Mouse (Mus musculus): ENCODE data around the gene Csad. TPM values are rescaled to one million over a fixed set of nuclear protein-coding genes. Genes with fewer than 3 reads are reported as not detected.
"Not testable (repeated sequence)": the region's sequence is repeated elsewhere in the genome, so short reads cannot be mapped to it uniquely, and the experiment has no call there.

The Csad gene
- polyA plus RNA-seq, 1 experiment: 42.7 TPM

DNA sequence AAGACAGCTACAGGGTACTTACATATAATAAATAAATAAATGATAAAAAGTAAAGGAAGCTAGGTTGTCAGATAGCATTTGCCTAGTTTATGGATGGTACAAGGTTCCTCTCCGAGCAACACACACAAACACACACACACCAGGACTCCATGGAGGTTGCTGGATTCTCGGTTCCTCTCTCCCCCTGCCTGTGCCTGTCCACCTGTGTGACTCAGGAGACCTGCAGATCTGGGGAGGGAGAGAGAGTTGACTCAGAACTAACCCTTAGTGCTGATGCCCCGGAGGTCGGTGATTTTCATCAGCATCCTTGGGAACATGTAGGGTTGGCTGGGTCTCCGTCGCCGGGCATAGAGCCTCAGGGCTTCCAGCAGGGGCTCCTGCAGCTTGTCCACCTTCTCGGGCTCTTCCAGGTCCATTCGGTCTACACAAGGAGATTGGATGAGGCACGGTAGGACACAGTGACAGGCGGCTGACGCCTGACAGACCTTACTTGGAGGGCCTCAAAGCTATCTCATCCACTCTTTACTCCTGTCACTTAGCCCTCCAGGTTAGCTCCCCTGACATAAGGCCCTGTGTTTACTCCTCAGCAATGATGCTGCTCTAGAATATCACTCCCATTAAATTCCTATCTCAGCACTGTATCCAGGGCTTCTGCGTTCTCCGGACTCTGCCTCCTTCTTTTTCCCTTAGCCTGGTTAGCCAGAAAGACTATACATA, 34.2 kb upstream of the Csad start:
- Histone ChIP-seq H3K27ac (ENCODE audit: insufficient read depth, low read length) (no peak overlapping the region), H3K4me1 (ENCODE audit: control insufficient read depth, insufficient read depth, low read length) (peaks cover 3% of the 10 kb centered on the region; the same call in 1 of the 2 replicates), H3K4me3 (ENCODE audit: insufficient read depth, low read length) (no peak overlapping the region)
- TF ChIP-seq CTCF (IDR thresholded peaks at IDR 0.05; ENCODE audit: borderline replicate concordance, insufficient read depth, low read length): no peak
- no peak for TF ChIP-seq POLR2A (IDR thresholded peaks at IDR 0.05; ENCODE audit: low read depth, low read length)

DNA sequence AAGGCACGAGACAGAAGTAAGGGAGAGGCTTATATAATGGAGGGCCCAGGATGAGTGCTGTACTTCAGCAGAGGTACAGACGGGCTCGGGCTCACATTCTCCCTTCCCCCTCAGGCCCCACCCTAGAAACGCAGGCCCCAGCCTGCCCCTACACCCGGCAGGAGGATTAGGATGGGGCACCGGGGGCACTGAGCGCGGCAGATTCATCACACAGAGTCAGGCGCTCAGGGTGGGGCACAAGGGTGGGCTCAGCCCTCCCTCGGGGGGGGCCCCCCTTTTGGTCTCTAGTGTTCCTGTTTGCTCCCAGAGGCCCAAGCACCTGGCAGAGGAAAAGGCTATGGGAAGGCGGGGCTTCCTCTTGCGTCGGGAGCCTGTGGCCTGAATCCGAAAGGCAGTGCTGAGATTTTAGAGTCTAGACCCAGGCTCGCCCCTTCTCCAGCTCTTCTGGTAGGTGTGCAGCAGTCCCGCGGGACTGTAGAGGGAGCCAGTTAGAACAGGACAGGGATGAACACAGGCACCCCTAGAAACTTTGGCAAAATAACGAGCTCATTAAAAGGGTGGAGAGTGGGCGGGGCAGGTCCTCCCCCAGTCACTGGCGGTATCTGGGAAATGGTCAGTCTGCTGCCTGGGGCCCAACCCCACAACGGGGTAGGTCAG, 31.0 kb upstream of the Csad start:
- Histone ChIP-seq H3K27ac (ENCODE audit: insufficient read depth, low read length) (no peak overlapping the region), H3K4me1 (ENCODE audit: control insufficient read depth, insufficient read depth, low read length) (peaks cover 9% of the 10 kb centered on the region), H3K4me3 (ENCODE audit: insufficient read depth, low read length) (no peak overlapping the region)
- TF ChIP-seq POLR2A (IDR thresholded peaks at IDR 0.05; ENCODE audit: low read depth, low read length) (no peak), CTCF (IDR thresholded peaks at IDR 0.05; ENCODE audit: borderline replicate concordance, insufficient read depth, low read length) (no peak)

- TF ChIP-seq POLR2A (IDR thresholded peaks at IDR 0.05; ENCODE audit: low read depth, low read length): no peak
- TF ChIP-seq CTCF (IDR thresholded peaks at IDR 0.05; ENCODE audit: borderline replicate concordance, insufficient read depth, low read length): no peak
- Histone ChIP-seq H3K27ac (ENCODE audit: insufficient read depth, low read length) (no peak overlapping the region), H3K4me1 (ENCODE audit: control insufficient read depth, insufficient read depth, low read length) (peaks cover 11% of the 10 kb centered on the region), H3K4me3 (ENCODE audit: insufficient read depth, low read length) (no peak overlapping the region)
Measured at GRCm38 (mm10) chr15:102233896-102234295, 29.4 kb upstream of the Csad start.

DNA sequence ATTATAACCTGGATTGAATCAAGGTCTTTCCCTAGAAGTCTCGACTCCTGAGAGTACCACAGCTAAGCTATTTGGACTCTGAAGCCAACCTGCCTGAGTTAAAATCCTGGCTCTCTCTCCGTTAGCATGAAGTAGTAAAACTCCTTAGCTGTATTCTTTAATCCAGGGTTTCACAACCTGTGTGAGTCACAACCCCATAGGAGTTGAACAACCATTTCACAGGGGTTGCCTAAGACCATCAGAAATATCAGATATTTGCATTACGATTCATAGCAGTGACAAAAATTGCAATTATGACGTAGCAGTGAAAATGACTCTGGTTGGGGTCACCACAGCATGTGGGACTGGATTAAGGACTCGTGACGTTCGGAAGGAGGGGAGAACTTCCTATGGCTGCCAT, 28.2 kb upstream of the Csad start:
- Histone ChIP-seq H3K27ac (ENCODE audit: insufficient read depth, low read length) (peak overlapping the region; percentile 64), H3K4me1 (ENCODE audit: control insufficient read depth, insufficient read depth, low read length) (peaks cover 11% of the 10 kb centered on the region), H3K4me3 (ENCODE audit: insufficient read depth, low read length) (no peak overlapping the region)
- TF ChIP-seq POLR2A (IDR thresholded peaks at IDR 0.05; ENCODE audit: low read depth, low read length) (no peak), CTCF (IDR thresholded peaks at IDR 0.05; ENCODE audit: borderline replicate concordance, insufficient read depth, low read length) (no peak)

DNA sequence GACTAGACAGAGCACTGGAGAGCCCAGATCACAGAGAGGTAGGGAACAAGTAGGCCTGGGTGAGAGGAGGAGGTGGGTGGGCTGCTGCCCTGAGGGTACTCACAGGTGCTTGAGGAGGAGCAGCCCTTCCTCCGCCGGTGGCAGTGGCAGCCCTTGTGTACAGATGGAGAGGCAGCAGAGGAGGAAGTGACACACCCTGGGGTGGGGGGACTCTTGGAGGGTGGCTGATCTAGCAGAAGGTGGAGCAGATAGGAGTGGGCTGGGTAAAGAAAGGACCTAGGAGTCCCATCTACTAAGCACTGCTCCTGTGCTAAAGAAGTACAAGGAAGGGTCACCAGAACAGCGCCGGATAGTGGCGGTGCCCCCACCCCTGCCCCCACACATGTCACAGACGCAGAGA, 27.2 kb upstream of the Csad start, which contains the start of gene Itgb7:
Itgb7 (minus strand) TSS at position 197 of the 400 bp plus-strand sequence.
- no peak for TF ChIP-seq POLR2A (IDR thresholded peaks at IDR 0.05; ENCODE audit: low read depth, low read length)
- TF ChIP-seq CTCF (IDR thresholded peaks at IDR 0.05; ENCODE audit: borderline replicate concordance, insufficient read depth, low read length): no peak
- no peak within 1 kb of the TSS for H3K4me3 ChIP-seq (ENCODE audit: insufficient read depth, low read length)
- H3K27ac ChIP-seq (ENCODE audit: insufficient read depth, low read length): peak within 1 kb of the TSS; percentile 34
- H3K4me1 ChIP-seq (ENCODE audit: control insufficient read depth, insufficient read depth, low read length): peaks cover 11% of the 10 kb centered on the region

GRCm38 (mm10) chr15:102230408-102231321, 26.1 kb upstream of the Csad start:
- Histone ChIP-seq H3K27ac (ENCODE audit: insufficient read depth, low read length) (no peak overlapping the region), H3K4me1 (ENCODE audit: control insufficient read depth, insufficient read depth, low read length) (peaks cover 11% of the 10 kb centered on the region), H3K4me3 (ENCODE audit: insufficient read depth, low read length) (no peak overlapping the region)
- TF ChIP-seq CTCF (IDR thresholded peaks at IDR 0.05; ENCODE audit: borderline replicate concordance, insufficient read depth, low read length): no peak
- TF ChIP-seq POLR2A (IDR thresholded peaks at IDR 0.05; ENCODE audit: low read depth, low read length): no peak

GRCm38 (mm10) chr15:102225619-102226018, 21.1 kb upstream of the Csad start:
- H3K4me1 ChIP-seq (ENCODE audit: control insufficient read depth, insufficient read depth, low read length); H3K27ac ChIP-seq (ENCODE audit: insufficient read depth, low read length); H3K4me3 ChIP-seq (ENCODE audit: insufficient read depth, low read length): not testable (repeated sequence)

DNA sequence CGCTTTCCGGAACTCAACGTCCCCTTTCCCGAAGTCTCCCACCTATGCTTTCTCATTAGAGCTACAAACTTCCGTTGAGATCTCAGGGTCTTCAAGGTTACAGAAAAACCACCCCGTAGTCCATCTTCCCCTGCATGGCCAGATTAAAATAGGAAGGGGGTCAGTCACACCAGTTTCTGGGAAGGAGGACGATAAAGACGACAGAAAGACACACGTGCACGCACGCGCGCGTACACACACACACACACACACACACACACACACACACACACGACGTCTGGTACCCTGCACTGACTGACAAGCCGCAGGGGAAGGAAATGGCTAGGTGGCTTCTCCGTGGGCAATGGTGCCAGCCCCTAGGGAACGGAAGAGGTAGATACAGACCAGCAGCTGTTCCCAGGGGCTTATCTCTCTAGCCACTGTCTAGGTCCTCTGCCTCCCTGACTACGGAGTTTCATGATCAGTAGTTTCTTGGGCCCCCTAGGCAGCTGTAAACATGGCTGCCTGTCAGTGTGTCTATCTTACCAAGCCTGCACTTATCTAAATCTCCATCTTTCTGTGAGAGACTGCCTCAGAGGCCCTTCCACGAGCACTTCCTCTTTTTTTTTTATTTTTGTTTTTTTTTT, 20.6 kb upstream of the Csad start:
- TF ChIP-seq POLR2A (IDR thresholded peaks at IDR 0.05; ENCODE audit: low read depth, low read length): no peak
- no peak for TF ChIP-seq CTCF (IDR thresholded peaks at IDR 0.05; ENCODE audit: borderline replicate concordance, insufficient read depth, low read length)
- H3K4me1 ChIP-seq (ENCODE audit: control insufficient read depth, insufficient read depth, low read length): peaks cover 4% of the 10 kb centered on the region; the same call in 1 of the 2 replicates
- peak overlapping the region; percentile 34 for H3K4me3 ChIP-seq (ENCODE audit: insufficient read depth, low read length)
- no peak overlapping the region for H3K27ac ChIP-seq (ENCODE audit: insufficient read depth, low read length)
